Mouse (Mus musculus): ENCODE data around the gene Mdfi. TPM values are rescaled to one million over a fixed set of nuclear protein-coding genes. Genes with fewer than 3 reads are reported as not detected.

Mdfi gene
- total RNA-seq, 2 experiments from 2014 or later = 16.4 to 20.2 TPM

Other genes with a start within 250 kb of the Mdfi start
- 10 to 100 TPM; 21.7 to 22.2 TPM for gene Bysl, start 223.2 kb downstream of the Mdfi start, total RNA-seq (2021)
- gene Med20, start 223.1 kb downstream of the Mdfi start, total RNA-seq (2021) = 10 to 100 TPM; 20.3 to 20.7 TPM
- 1 to 10 TPM; 3.9 to 4.4 TPM for gene Gm20517, start 223.1 kb downstream of the Mdfi start, total RNA-seq (2021)
- 1 to 10 TPM; 7.3 to 9.7 TPM for gene Usp49, start 204.0 kb downstream of the Mdfi start, total RNA-seq (2021)
- gene Tomm6, start 146.3 kb downstream of the Mdfi start, total RNA-seq (2021) = 100 to 1,000 TPM; 156 to 160 TPM
- 1 to 10 TPM; 5.2 to 6.0 TPM for gene Frs3, start 145.7 kb downstream of the Mdfi start, total RNA-seq (2021)
- gene Gm21981, start 140.2 kb downstream of the Mdfi start, total RNA-seq (2021) = 1 to 10 TPM in 1 of 2 experiments, under 1 TPM in 1; 0.98 to 1.1 TPM
- 1 to 10 TPM; 1.8 to 2.1 TPM for gene Prickle4, start 140.0 kb downstream of the Mdfi start, total RNA-seq (2021)
- not detected for gene Pgc, start 107.8 kb downstream of the Mdfi start, total RNA-seq (2021)
- gene Tfeb, start 97.7 kb downstream of the Mdfi start, total RNA-seq (2021) = 10 to 100 TPM; 50.3 to 53.1 TPM
- 10 to 100 TPM; 18.1 to 19.6 TPM for gene Foxp4, start 90.0 kb upstream of the Mdfi start, total RNA-seq (2021)
- not detected for gene 1700122O11Rik, start 203.6 kb upstream of the Mdfi start, total RNA-seq (2021)